Mouse (Mus musculus): ENCODE results near the gene Slc22a23. TPM values are rescaled to one million over a fixed set of nuclear protein-coding genes. Genes with fewer than 3 reads are reported as not detected.

Gene Slc22a23
- polyA plus RNA-seq, 1 experiment from 2014 or later = 6.2 TPM

- H3K9ac ChIP-seq = no peak overlapping the region
- ATAC-seq (ENCODE audit: low read depth) = no peak
- 93% methylated on average over 5 of the region's 5 CpGs for WGBS (ENCODE audit: insufficient replicate concordance)
- peaks cover 68% of the 10 kb centered on the region for H3K4me1 ChIP-seq (replicated peaks)
- no peak for DNase-seq
- peaks cover 85% of the 10 kb centered on the region for H3K36me3 ChIP-seq
- H3K4me2 ChIP-seq = no peak overlapping the region
- H3K9me3 ChIP-seq (replicated peaks) = no peaks in the 10 kb centered on the region
- no peaks in the 10 kb centered on the region for H3K27me3 ChIP-seq
- no peak overlapping the region for H3K4me3 ChIP-seq (replicated peaks)
- peak overlapping the region; percentile 61 for H3K27ac ChIP-seq
Observed at GRCm38 (mm10) chr13:34298674-34299073, 46.3 kb downstream of the Slc22a23 start.

GRCm38 (mm10) chr13:34298061-34298460, 46.9 kb downstream of the Slc22a23 start:
- peaks cover 68% of the 10 kb centered on the region for H3K4me1 ChIP-seq (replicated peaks)
- H3K4me2 ChIP-seq = no peak overlapping the region
- 63% methylated on average over 6 of the region's 6 CpGs for WGBS (ENCODE audit: insufficient replicate concordance)
- H3K4me3 ChIP-seq (replicated peaks) = no peak overlapping the region
- peak; percentile 23 for DNase-seq
- H3K9ac ChIP-seq = no peak overlapping the region
- no peak overlapping the region for H3K27ac ChIP-seq
- no peak for ATAC-seq (ENCODE audit: low read depth)
- peaks cover 85% of the 10 kb centered on the region for H3K36me3 ChIP-seq
- H3K27me3 ChIP-seq = no peaks in the 10 kb centered on the region
- H3K9me3 ChIP-seq (replicated peaks) = no peaks in the 10 kb centered on the region

- Histone ChIP-seq H3K27me3 (no peaks in the 10 kb centered on the region), H3K9me3 (replicated peaks) (no peaks in the 10 kb centered on the region), H3K4me1 (replicated peaks) (peaks cover 57% of the 10 kb centered on the region), H3K36me3 (peaks cover 81% of the 10 kb centered on the region), H3K27ac (no peak overlapping the region), H3K4me3 (replicated peaks) (no peak overlapping the region), H3K9ac (no peak overlapping the region), H3K4me2 (no peak overlapping the region)
- ATAC-seq (ENCODE audit: low read depth) (no peak), DNase-seq (no peak)
- WGBS (ENCODE audit: insufficient replicate concordance) = 88% methylated on average over 12 of the region's 12 CpGs
Observed at GRCm38 (mm10) chr13:34295787-34296435, 49.1 kb downstream of the Slc22a23 start.

- peaks cover 81% of the 10 kb centered on the region for H3K36me3 ChIP-seq
Observed at GRCm38 (mm10) chr13:34294212-34294611, 50.8 kb downstream of the Slc22a23 start.

GRCm38 (mm10) chr13:34292042-34292441, 52.9 kb downstream of the Slc22a23 start:
- H3K27me3 ChIP-seq = no peaks in the 10 kb centered on the region
- peaks cover 56% of the 10 kb centered on the region for H3K4me1 ChIP-seq (replicated peaks)
- ATAC-seq (ENCODE audit: low read depth) = peak; percentile 58
- H3K4me2 ChIP-seq = no peak overlapping the region
- WGBS (ENCODE audit: insufficient replicate concordance) = 72% methylated on average over 2 of the region's 2 CpGs
- DNase-seq = no peak
- H3K36me3 ChIP-seq = peaks cover 76% of the 10 kb centered on the region
- no peak overlapping the region for H3K9ac ChIP-seq
- no peaks in the 10 kb centered on the region for H3K9me3 ChIP-seq (replicated peaks)
- no peak overlapping the region for H3K4me3 ChIP-seq (replicated peaks)
- no peak overlapping the region for H3K27ac ChIP-seq

More at GRCm38 (mm10) chr13:34294212-34294611, 50.8 kb downstream of the Slc22a23 start:
- no peak overlapping the region for H3K4me3 ChIP-seq (replicated peaks)
- H3K9me3 ChIP-seq (replicated peaks) = no peaks in the 10 kb centered on the region
- 82% methylated on average over 4 of the region's 4 CpGs for WGBS (ENCODE audit: insufficient replicate concordance)
- ATAC-seq (ENCODE audit: low read depth) (no peak), DNase-seq (no peak)
- no peak overlapping the region for H3K9ac ChIP-seq
- H3K4me2 ChIP-seq = no peak overlapping the region
- H3K27ac ChIP-seq = no peak overlapping the region
- no peaks in the 10 kb centered on the region for H3K27me3 ChIP-seq
- peaks cover 54% of the 10 kb centered on the region for H3K4me1 ChIP-seq (replicated peaks)

DNA sequence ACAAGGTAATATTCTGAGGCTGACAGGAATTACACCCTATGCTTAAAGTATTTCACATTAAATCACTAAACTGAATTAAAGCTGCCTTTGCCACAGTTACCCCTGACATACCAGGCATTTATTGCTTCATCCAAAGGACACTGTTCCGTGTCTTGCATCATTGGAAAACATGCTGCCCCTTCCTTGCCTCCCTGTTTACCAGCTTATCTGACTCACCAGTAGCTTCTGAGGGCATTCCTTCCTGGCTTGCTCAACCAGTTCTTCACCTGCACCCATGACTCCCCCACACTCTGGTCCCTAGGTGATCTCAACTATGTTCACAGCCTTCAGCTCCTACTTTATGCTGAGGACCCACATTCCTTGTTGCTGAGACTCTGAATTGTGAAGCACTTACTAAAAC, 54.6 kb downstream of the Slc22a23 start:
- H3K9ac ChIP-seq = no peak overlapping the region
- H3K36me3 ChIP-seq = peaks cover 76% of the 10 kb centered on the region
- H3K4me2 ChIP-seq = no peak overlapping the region
- DNase-seq (no peak), ATAC-seq (ENCODE audit: low read depth) (no peak)
- no peaks in the 10 kb centered on the region for H3K27me3 ChIP-seq
- H3K4me3 ChIP-seq (replicated peaks) = no peak overlapping the region
- WGBS (ENCODE audit: insufficient replicate concordance) = 85% methylated on average over 1 of the region's 1 CpGs
- H3K9me3 ChIP-seq (replicated peaks) = no peaks in the 10 kb centered on the region
- H3K27ac ChIP-seq = peak overlapping the region; percentile 34
- peaks cover 62% of the 10 kb centered on the region for H3K4me1 ChIP-seq (replicated peaks)

DNA sequence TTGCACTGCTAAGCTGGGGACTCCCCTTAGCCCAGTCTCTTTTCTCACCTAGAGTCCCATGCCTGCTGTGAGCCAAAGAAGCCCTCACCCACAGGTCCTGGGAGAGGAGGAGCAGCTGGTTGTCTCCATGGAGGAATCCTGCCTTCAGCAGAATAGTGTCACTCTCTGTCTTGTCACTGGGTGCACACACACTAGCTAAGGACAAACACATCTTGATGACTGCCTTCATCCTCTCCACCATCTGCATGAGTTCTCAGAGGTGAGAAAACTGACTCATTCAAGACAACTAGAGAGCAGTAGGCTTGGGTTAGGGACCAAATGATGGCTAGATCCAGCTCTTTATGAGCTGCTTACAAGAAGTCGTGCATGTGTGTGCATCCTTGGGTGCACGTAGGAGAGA, 55.4 kb downstream of the Slc22a23 start:
- H3K4me1 ChIP-seq (replicated peaks) = peaks cover 63% of the 10 kb centered on the region
- no peak overlapping the region for H3K4me2 ChIP-seq
- H3K27me3 ChIP-seq = no peaks in the 10 kb centered on the region
- DNase-seq = no peak
- WGBS (ENCODE audit: insufficient replicate concordance) = 94% methylated on average over 2 of the region's 2 CpGs
- peak overlapping the region; percentile 14; the same call in 1 of the 2 replicates for H3K27ac ChIP-seq
- H3K9ac ChIP-seq = no peak overlapping the region
- H3K9me3 ChIP-seq (replicated peaks) = no peaks in the 10 kb centered on the region
- no peak for ATAC-seq (ENCODE audit: low read depth)
- peaks cover 83% of the 10 kb centered on the region for H3K36me3 ChIP-seq
- H3K4me3 ChIP-seq (replicated peaks) = no peak overlapping the region

DNA sequence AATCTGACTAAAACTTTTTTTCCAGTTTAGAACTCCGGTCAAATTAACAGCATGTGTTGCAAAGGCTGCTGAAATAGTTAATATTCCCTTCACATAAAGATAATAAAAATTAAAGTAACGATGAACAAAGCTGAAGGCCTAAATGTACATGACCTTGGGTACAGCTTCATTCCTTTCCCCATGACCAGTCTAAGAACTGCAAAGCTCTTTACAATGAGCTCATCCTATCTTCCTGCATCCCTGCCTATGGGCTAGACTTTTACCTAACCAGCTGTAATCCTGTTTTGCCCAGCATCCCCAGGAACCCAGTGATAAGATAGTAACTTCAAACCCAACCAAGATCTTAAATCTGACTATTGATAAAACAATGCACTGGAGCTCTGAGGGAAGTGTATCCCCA, 56.9 kb downstream of the Slc22a23 start:
- H3K36me3 ChIP-seq = peaks cover 79% of the 10 kb centered on the region
- no peak for DNase-seq
- H3K27ac ChIP-seq = peak overlapping the region; percentile 26; the same call in 1 of the 2 replicates
- H3K4me2 ChIP-seq = no peak overlapping the region
- no peak overlapping the region for H3K9ac ChIP-seq
- H3K4me1 ChIP-seq (replicated peaks) = peaks cover 59% of the 10 kb centered on the region
- no peaks in the 10 kb centered on the region for H3K9me3 ChIP-seq (replicated peaks)
- H3K27me3 ChIP-seq = no peaks in the 10 kb centered on the region
- H3K4me3 ChIP-seq (replicated peaks) = no peak overlapping the region
- ATAC-seq (ENCODE audit: low read depth) = no peak
- 86% methylated on average over 2 of the region's 2 CpGs for WGBS (ENCODE audit: insufficient replicate concordance)

DNA sequence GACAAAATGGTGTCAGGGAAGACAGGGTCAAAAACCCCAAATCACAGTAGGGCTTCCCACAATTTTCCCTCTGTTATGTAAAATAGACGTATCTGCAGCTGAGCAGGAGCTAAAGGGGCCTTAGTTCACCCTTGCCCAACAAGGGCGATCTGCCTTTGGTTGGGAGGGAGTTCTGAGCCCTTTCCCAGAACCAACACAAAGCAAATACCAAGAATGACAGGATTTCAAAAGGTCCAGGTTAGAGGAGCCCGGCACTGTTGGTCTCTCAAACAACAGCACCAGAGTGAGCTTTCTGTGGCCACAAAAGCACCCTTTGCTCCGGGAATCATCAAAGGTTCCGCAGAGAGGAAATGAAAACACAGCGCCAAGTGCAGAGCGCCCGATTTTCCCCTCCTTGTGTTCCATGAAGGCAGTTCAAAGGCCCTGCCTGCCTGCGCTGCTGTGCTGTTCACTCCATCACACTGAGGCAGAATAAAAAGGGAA, 57.3 kb downstream of the Slc22a23 start:
- no peak overlapping the region for H3K4me2 ChIP-seq
- peak overlapping the region; percentile 26 for H3K27ac ChIP-seq
- no peaks in the 10 kb centered on the region for H3K27me3 ChIP-seq
- peaks cover 54% of the 10 kb centered on the region for H3K4me1 ChIP-seq (replicated peaks)
- DNase-seq = no peak
- H3K9ac ChIP-seq = no peak overlapping the region
- H3K4me3 ChIP-seq (replicated peaks) = no peak overlapping the region
- H3K9me3 ChIP-seq (replicated peaks) = no peaks in the 10 kb centered on the region
- peaks cover 74% of the 10 kb centered on the region for H3K36me3 ChIP-seq
- ATAC-seq (ENCODE audit: low read depth) = peak; percentile 54
- 67% methylated on average over 9 of the region's 9 CpGs for WGBS (ENCODE audit: insufficient replicate concordance)

DNA sequence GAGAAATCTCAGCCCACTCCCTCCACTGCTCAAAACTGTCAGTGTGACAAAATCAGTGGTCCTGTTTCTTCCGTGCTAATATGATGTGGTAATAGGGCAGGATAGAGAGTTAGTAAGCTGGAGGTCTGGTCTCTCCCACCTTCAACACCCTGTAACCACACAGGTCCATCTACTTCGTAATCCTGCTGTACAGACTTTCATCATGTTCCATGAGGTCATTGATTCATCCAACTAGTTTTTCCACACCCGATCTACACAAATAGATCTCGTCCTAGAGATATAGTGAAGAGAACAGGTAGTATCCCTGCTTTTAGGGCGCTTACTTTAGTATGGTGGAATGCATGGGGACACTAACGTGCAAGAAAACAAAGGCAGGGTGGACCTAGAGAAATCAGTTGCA, 63.6 kb downstream of the Slc22a23 start:
- H3K9me3 ChIP-seq (replicated peaks) = no peaks in the 10 kb centered on the region
- H3K27me3 ChIP-seq = no peaks in the 10 kb centered on the region
- H3K36me3 ChIP-seq = peaks cover 86% of the 10 kb centered on the region
- DNase-seq (no peak), ATAC-seq (ENCODE audit: low read depth) (no peak)
- peaks cover 62% of the 10 kb centered on the region for H3K4me1 ChIP-seq (replicated peaks)
- no peak overlapping the region for H3K27ac ChIP-seq
- 80% methylated on average over 6 of the region's 6 CpGs for WGBS (ENCODE audit: insufficient replicate concordance)
- H3K9ac ChIP-seq = no peak overlapping the region
- no peak overlapping the region for H3K4me3 ChIP-seq (replicated peaks)
- no peak overlapping the region for H3K4me2 ChIP-seq

GRCm38 (mm10) chr13:34278759-34279270, 66.2 kb downstream of the Slc22a23 start:
- Histone ChIP-seq H3K4me1 (replicated peaks) (peaks cover 79% of the 10 kb centered on the region), H3K4me2 (no peak overlapping the region), H3K27ac (peak overlapping the region; percentile 30; the same call in 1 of the 2 replicates), H3K9me3 (replicated peaks) (no peaks in the 10 kb centered on the region), H3K9ac (no peak overlapping the region), H3K4me3 (replicated peaks) (no peak overlapping the region), H3K36me3 (peaks cover 80% of the 10 kb centered on the region), H3K27me3 (no peaks in the 10 kb centered on the region)
- 80% methylated on average over 5 of the region's 5 CpGs for WGBS (ENCODE audit: insufficient replicate concordance)
- ATAC-seq (ENCODE audit: low read depth) (no peak), DNase-seq (no peak)

GRCm38 (mm10) chr13:34278288-34278701, 66.7 kb downstream of the Slc22a23 start:
- Histone ChIP-seq H3K36me3 (peaks cover 79% of the 10 kb centered on the region), H3K4me3 (replicated peaks) (no peak overlapping the region), H3K4me2 (no peak overlapping the region), H3K9ac (no peak overlapping the region), H3K4me1 (replicated peaks) (peaks cover 83% of the 10 kb centered on the region), H3K27me3 (no peaks in the 10 kb centered on the region), H3K27ac (peak overlapping the region; percentile 10; the same call in 1 of the 2 replicates), H3K9me3 (replicated peaks) (no peaks in the 10 kb centered on the region)
- WGBS (ENCODE audit: insufficient replicate concordance) = 37% methylated on average over 6 of the region's 6 CpGs
- ATAC-seq (ENCODE audit: low read depth) (no peak), DNase-seq (no peak)
